Mouse (Mus musculus) urinary bladder, postnatal 14 days (tissue): Measurements from ENCODE around the gene Snurf.

Source experiments
- DNase-seq: peaks from one replicate; pipeline ENCODE4 v3.0.0; 2021; ENCODE audit warnings: low spot score

The Snurf gene

GRCm38 (mm10) chr7:60004606-60005330 lies at the start of gene Snurf, which contains the start of gene Gm38393:
Gene Snurf, minus strand, starts transcription at chr7:60005049.
Gene Gm38393, minus strand, starts transcription at chr7:60005064.
- DNase-seq, result peak; percentile 47

- DNase-seq, result no peak
Measured at GRCm38 (mm10) chr7:60047481-60048201, 42.8 kb upstream of the Snurf start.

- no peak for DNase-seq
Measured at GRCm38 (mm10) chr7:60013186-60013585, 8.3 kb upstream of the Snurf start.

- DNase-seq, result no peak
Measured at GRCm38 (mm10) chr7:60007727-60008360, 3.0 kb upstream of the Snurf start.

GRCm38 (mm10) chr7:60006262-60006661 lies 1.4 kb upstream of the Snurf start:
- DNase-seq, result no peak

GRCm38 (mm10) chr7:60003921-60004605 lies 786 bp downstream of the Snurf start:
- peak; percentile 3 for DNase-seq

GRCm38 (mm10) chr7:60003006-60003865 lies 1.6 kb downstream of the Snurf start:
- no peak for DNase-seq

GRCm38 (mm10) chr7:59978646-59979045 lies 26.2 kb downstream of the Snurf start:
- DNase-seq, result no peak
